Mouse (Mus musculus) limb, embryonic 14.5 days (tissue): ENCODE measurements around the gene Gtpbp10. TPM values are rescaled to one million over a fixed set of nuclear protein-coding genes. Genes with fewer than 3 reads are reported as not detected.

Source experiments
- ATAC-seq: fragments of 200-750 bp; cut with Nextera tagmentation; 2 replicates; pipeline ENCODE4 v1.8.0; 2017; ENCODE audit warnings: low read depth, moderate number of reproducible peaks, moderate TSS enrichment; ENCODE audit not compliant: low FRiP score
- DNase-seq: peaks from one replicate; pipeline ENCODE4 v3.0.0-alpha.2; 2015; ENCODE audit warnings: low spot score
- H3K27ac ChIP-seq: fragments of 300-500 bp; sonication (generic); replicated peaks from 2 replicates; pipeline ENCODE4 v1.5.1; 2014; ENCODE audit warnings: low read depth, mild to moderate bottlenecking, low read length, moderate library complexity, mixed read lengths
- H3K27me3 ChIP-seq: fragments of 300-500 bp; sonication (generic); 2 replicates; pipeline ENCODE4 v1.6.1; 2014; ENCODE audit warnings: low read length, mixed read lengths; ENCODE audit not compliant: control insufficient read depth, insufficient read depth
- H3K36me3 ChIP-seq: fragments of 300-500 bp; sonication (generic); 2 replicates; pipeline ENCODE4 v1.6.1; 2014; ENCODE audit warnings: mild to moderate bottlenecking, low read length, moderate library complexity, mixed read lengths; ENCODE audit not compliant: control insufficient read depth, insufficient read depth
- H3K4me1 ChIP-seq: fragments of 300-500 bp; sonication (generic); 2 replicates; pipeline ENCODE4 v1.6.1; 2014; ENCODE audit warnings: antibody characterized with exemption, low read length, mixed read lengths; ENCODE audit not compliant: control insufficient read depth, insufficient read depth
- H3K4me2 ChIP-seq: fragments of 300-500 bp; sonication (generic); replicated peaks from 2 replicates; pipeline ENCODE4 v1.6.1; 2014; ENCODE audit warnings: low read depth, mild to moderate bottlenecking, low read length, moderate library complexity; ENCODE audit not compliant: severe bottlenecking
- H3K4me3 ChIP-seq: fragments of 300-500 bp; sonication (generic); replicated peaks from 2 replicates; pipeline ENCODE4 v1.5.1; 2014; ENCODE audit warnings: low read length
- H3K9ac ChIP-seq: fragments of 300-500 bp; sonication (generic); 2 replicates; pipeline ENCODE4 v1.6.1; 2014; ENCODE audit warnings: mild to moderate bottlenecking, low read depth, low read length, moderate library complexity; ENCODE audit not compliant: severe bottlenecking
- H3K9me3 ChIP-seq: fragments of 300-500 bp; sonication (generic); 2 replicates; pipeline ENCODE4 v1.6.1; 2016; ENCODE audit warnings: low read length; ENCODE audit not compliant: control insufficient read depth
- POLR2A ChIP-seq: fragments of 200-500 bp; IDR thresholded peaks from 2 replicates; pipeline ENCODE4 v1.8.0; 2012; ENCODE audit warnings: inconsistent platforms, mild to moderate bottlenecking, moderate library complexity, borderline replicate concordance; ENCODE audit not compliant: insufficient read depth, insufficient read length; ENCODE audit errors: extremely low read depth
- WGBS: fragments of 180-500 bp; shearing (Covaris S2); extraction: QIAGEN DNeasy Blood & Tissue Kit; methylation state at CpG from one replicate; pipeline ENCODE4 v1.1.7; 2014; 5-methylcytosine and 5-hydroxymethylcytosine counted together
- polyA plus RNA-seq, 2 experiments: library from polyadenylated mRNA; depleted of rRNA in 1 of 2; stranded (reverse) in 1 of 2; unstranded in 1 of 2; fragments of >200 nt; fragmentation: Nextera tagmentation in 1 of 2; extraction: Ambion mirVana in 1 of 2; gene quantifications; 2 replicates each; pipeline versions ENCODE4 v1.2.1 to v1.2.3; 2012 to 2014

Gtpbp10 gene
- polyA plus RNA-seq, 2 experiments = 19.2 to 24.8 TPM

DNA sequence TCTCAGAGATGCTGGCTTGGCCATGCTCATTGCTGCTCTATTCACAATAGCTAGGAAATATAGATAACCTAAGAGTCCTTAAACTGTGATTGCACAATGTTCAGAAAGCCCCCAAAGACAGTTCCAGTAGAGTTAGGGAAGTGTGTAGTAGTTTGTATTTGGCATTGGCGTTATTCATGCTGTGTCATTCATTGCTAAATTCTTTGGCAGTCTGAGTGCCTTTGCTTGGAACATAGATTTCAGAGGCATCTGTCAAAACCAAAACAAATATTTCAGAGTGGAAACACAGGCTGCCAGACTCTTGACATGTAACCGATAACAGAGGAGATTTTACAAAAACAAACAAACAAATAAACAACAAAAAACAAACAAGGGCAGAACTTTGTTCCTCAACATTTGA is 57.8 kb downstream of the Gtpbp10 start:
- Histone ChIP-seq H3K36me3 (peaks cover 6% of the 10 kb centered on the region), H3K4me2 (no peak overlapping the region), H3K9ac (no peak overlapping the region), H3K9me3 (no peaks in the 10 kb centered on the region), H3K27ac (no peak overlapping the region), H3K4me1 (no peaks in the 10 kb centered on the region), H3K27me3 (no peaks in the 10 kb centered on the region), H3K4me3 (no peak overlapping the region)
- DNase-seq (no peak), ATAC-seq (no peak)
- WGBS = 88% methylated on average over 2 of the region's 2 CpGs
- no peak for TF ChIP-seq POLR2A

DNA sequence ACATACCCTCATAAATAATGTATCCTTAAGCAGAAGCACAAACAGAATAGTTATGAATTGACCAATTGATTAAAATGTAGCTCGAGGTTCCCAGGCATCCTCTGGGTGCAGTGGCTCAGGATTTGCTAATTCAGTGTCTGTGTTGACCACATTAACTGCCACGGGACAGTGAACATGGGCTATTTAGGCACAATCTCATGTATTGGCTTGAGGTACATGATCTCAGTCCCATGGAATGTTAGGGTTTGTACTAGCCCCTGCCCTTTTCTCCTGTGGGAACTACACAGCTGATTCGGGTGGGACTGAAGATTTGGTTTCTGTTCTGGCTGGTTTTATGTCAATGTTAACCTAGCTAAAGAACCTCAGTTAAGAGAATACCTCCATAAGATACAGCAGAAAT is 62.9 kb downstream of the Gtpbp10 start:
- 69% methylated on average over 3 of the region's 3 CpGs for WGBS
- no peak for ATAC-seq
- H3K4me2 ChIP-seq = no peak overlapping the region
- H3K27ac ChIP-seq = no peak overlapping the region
- no peak for TF ChIP-seq POLR2A
- H3K4me3 ChIP-seq = no peak overlapping the region
- H3K36me3 ChIP-seq = no peaks in the 10 kb centered on the region
- H3K4me1 ChIP-seq = no peaks in the 10 kb centered on the region
- no peak for DNase-seq
- no peaks in the 10 kb centered on the region for H3K9me3 ChIP-seq
- H3K27me3 ChIP-seq = no peaks in the 10 kb centered on the region
- no peak overlapping the region for H3K9ac ChIP-seq

DNA sequence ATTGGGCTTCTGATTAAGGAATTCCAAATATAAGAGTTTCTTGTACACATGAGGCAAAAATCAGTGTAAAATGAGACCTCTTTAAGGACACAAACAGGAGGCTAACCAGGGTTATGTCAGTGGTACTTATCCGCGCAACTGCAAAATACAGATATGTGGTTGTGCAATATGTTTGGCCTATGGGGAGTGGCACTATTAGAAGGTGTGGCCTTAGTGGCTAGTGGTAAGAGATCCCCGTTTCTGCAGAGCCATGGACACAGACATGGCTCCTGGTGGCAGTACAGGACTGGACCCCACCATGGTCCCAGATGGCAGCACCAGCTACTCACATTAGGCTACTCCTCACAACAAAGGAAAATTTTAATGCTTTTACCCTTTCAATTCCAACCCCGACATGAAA is 64.3 kb downstream of the Gtpbp10 start:
- WGBS = 85% methylated on average over 4 of the region's 4 CpGs

DNA sequence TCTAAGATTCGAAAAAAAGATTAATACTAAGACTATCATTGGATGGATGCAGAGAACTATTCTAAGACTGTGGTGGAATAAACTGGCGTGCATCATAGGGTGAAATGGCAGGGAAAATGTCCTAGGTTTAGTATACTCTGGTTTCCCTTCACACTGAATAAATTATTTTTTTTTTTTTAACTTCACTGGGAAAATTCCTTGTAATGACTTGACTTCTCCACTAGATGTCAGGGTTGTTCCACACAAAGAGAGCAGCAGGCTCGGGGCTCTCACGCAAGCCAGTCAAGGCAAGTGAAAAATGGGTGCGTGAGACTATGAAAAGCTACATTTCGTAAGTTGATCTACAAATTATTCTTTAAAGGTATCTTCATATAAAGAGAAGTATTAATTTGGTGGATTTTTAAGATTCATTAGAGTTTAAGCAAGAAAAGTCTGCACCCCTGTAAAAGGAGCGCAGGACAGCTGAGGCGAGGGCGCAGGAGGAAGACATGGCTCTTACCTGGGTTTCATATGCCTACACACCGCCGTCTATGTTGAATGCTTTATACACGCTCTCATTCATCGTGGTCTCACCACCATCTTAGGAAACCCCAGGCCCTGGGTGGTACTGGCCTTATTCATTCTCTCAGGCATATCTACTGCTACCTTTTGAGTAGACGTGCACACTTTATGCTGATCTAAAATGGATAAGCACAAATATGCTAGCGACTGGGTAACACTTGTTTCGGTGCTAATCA is 64.9 kb downstream of the Gtpbp10 start:
- Histone ChIP-seq H3K36me3 (no peaks in the 10 kb centered on the region), H3K4me2 (no peak overlapping the region), H3K4me1 (no peaks in the 10 kb centered on the region), H3K9me3 (no peaks in the 10 kb centered on the region), H3K4me3 (no peak overlapping the region), H3K27ac (no peak overlapping the region), H3K27me3 (no peaks in the 10 kb centered on the region), H3K9ac (no peak overlapping the region)
- TF ChIP-seq POLR2A = no peak
- WGBS = 42% methylated on average over 16 of the region's 16 CpGs
- peak; percentile 45 for DNase-seq
- ATAC-seq = no peak; the same call in 1 of the 2 replicates

More for the DNA sequence above, 64.3 kb downstream of the Gtpbp10 start:
- Histone ChIP-seq H3K4me3 (no peak overlapping the region), H3K4me1 (no peaks in the 10 kb centered on the region), H3K9me3 (no peaks in the 10 kb centered on the region), H3K9ac (no peak overlapping the region), H3K27ac (no peak overlapping the region), H3K36me3 (no peaks in the 10 kb centered on the region), H3K27me3 (no peaks in the 10 kb centered on the region), H3K4me2 (no peak overlapping the region)
- DNase-seq (no peak), ATAC-seq (no peak)
- TF ChIP-seq POLR2A = no peak

DNA sequence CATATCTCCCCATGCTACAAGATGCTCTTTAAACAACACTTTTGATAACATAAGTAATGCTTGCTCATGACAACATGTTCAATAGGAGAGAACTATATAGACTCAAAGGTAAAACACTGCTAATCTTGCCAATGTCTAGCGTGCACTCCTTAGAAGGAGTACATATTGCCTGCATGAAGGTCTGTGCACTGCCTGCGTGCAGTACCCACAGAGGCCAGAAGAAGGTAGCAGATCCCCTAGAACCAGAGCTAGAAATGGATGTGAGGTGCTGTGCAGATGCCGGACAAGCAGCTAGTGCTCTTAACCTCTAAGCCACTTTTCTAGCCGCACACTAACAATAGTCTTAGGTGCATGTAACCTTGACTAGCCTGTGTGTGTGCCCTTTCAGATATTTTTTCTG is 67.2 kb downstream of the Gtpbp10 start:
- Histone ChIP-seq H3K27me3 (no peaks in the 10 kb centered on the region), H3K4me1 (no peaks in the 10 kb centered on the region), H3K27ac (no peak overlapping the region), H3K36me3 (no peaks in the 10 kb centered on the region), H3K4me2 (no peak overlapping the region), H3K4me3 (no peak overlapping the region), H3K9me3 (no peaks in the 10 kb centered on the region), H3K9ac (no peak overlapping the region)
- ATAC-seq = no peak
- 91% methylated on average over 4 of the region's 4 CpGs for WGBS
- TF ChIP-seq POLR2A = no peak
- no peak for DNase-seq

Other genes starting within 250 kb of the Gtpbp10 start
- gene Cdk14, start 139.2 kb downstream of the Gtpbp10 start, polyA plus RNA-seq (2012; rRNA removed) = 14.5 and 15.7 TPM in 2 replicates
- 27.6 and 29.7 TPM in 2 replicates for gene Cdk14, start 139.2 kb downstream of the Gtpbp10 start, polyA plus RNA-seq (2014; fragmentation: Nextera tagmentation; extraction: Ambion mirVana)
- not detected in 2 replicates for gene 1700015F17Rik, start 80.4 kb downstream of the Gtpbp10 start, polyA plus RNA-seq (2012; rRNA removed)
- gene 1700015F17Rik, start 80.4 kb downstream of the Gtpbp10 start, polyA plus RNA-seq (2014; fragmentation: Nextera tagmentation; extraction: Ambion mirVana) = not detected in 2 replicates
- 20.2 and 22.9 TPM in 2 replicates for gene Cldn12, start 44.6 kb downstream of the Gtpbp10 start, polyA plus RNA-seq (2012; rRNA removed)
- gene Cldn12, start 44.6 kb downstream of the Gtpbp10 start, polyA plus RNA-seq (2014; fragmentation: Nextera tagmentation; extraction: Ambion mirVana) = 13.6 and 15.8 TPM in 2 replicates
- gene Gm8773, start 14.3 kb upstream of the Gtpbp10 start, polyA plus RNA-seq (2012; rRNA removed) = 0.69 and 0.77 TPM in 2 replicates
- gene Gm8773, start 14.3 kb upstream of the Gtpbp10 start, polyA plus RNA-seq (2014; fragmentation: Nextera tagmentation; extraction: Ambion mirVana) = 1.1 and 1.4 TPM in 2 replicates
- gene Cfap69, start 104.7 kb upstream of the Gtpbp10 start, polyA plus RNA-seq (2012; rRNA removed) = 2.4 and 3.8 TPM in 2 replicates
- 2.6 and 3.1 TPM in 2 replicates for gene Cfap69, start 104.7 kb upstream of the Gtpbp10 start, polyA plus RNA-seq (2014; fragmentation: Nextera tagmentation; extraction: Ambion mirVana)
- gene Steap2, start 135.0 kb upstream of the Gtpbp10 start, polyA plus RNA-seq (2012; rRNA removed) = 5.7 and 7.9 TPM in 2 replicates
- 5.9 and 7.8 TPM in 2 replicates for gene Steap2, start 135.0 kb upstream of the Gtpbp10 start, polyA plus RNA-seq (2014; fragmentation: Nextera tagmentation; extraction: Ambion mirVana)
- gene Steap1, start 189.8 kb upstream of the Gtpbp10 start, polyA plus RNA-seq (2012; rRNA removed) = 3.3 and 3.6 TPM in 2 replicates
- 4.7 and 4.8 TPM in 2 replicates for gene Steap1, start 189.8 kb upstream of the Gtpbp10 start, polyA plus RNA-seq (2014; fragmentation: Nextera tagmentation; extraction: Ambion mirVana)